Mouse (Mus musculus) megakaryocyte-erythroid progenitor cell, adult 5-6 weeks (primary cell): ENCODE data around the gene Ndel1. TPM values are rescaled to one million over a fixed set of nuclear protein-coding genes. Genes with fewer than 3 reads are reported as not detected.

ENCODE experiments used
- ATAC-seq: replicated peaks from 2 replicates; pipeline ENCODE4 v1.8.0; 2016; ENCODE audit warnings: mild to moderate bottlenecking, inconsistent platforms; ENCODE audit not compliant: severe bottlenecking, poor library complexity, low FRiP score, low TSS enrichment
- total RNA-seq, 2 experiments: library from RNA; stranded (forward) in 1 of 2; stranded (reverse) in 1 of 2; fragments of 200-1000, 215-1000 nt in 1 of 2; fragments of >200 nt in 1 of 2; fragmentation: Nextera tagmentation in 1 of 2; gene quantifications; 2 replicates each; pipeline ENCODE4 v1.2.3; 2014 to 2017

Ndel1 gene
- total RNA-seq, 2 experiments from 2014 or later = 22.5 to 45.6 TPM

DNA sequence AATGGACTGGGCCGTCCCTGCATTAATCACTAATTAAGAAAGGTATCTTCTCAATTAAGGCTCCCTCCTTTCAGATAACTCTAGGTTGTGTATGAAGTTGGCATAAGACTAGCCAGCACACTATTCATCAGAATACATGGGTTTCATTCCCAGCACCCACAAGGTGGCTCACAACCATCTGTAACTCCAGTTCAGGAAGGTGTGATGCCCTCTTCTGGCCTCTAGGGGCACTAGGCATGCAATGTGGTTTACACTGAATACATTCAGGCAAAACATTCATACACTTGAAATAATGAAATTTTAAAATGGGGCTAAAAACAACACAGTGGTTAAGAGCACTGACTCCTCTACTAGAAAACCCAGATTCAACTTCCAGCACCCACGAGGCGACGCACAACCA, 25.5 kb upstream of the Ndel1 start:
- peak; percentile 38 for ATAC-seq

DNA sequence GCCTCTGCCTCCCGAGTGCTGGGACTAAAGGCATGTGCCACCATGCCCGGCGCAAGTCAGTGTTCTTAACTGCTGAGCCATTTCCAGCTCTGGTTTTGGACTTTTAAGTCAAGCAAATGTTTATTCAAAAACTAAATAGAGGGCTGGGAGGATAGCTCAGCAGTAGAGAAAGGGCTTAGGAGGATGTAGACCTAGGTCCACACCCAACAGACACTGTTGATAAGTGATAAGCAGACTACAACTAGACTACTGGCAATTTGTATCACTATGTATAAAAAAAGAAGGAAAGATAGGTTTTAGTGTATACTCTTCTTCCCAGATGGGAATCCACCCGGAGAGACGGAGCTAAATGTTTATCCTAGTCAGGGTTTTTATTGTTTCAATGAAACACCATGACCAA, 24.6 kb upstream of the Ndel1 start:
- ATAC-seq = peak; percentile 53; the same call in 1 of the 2 replicates

DNA sequence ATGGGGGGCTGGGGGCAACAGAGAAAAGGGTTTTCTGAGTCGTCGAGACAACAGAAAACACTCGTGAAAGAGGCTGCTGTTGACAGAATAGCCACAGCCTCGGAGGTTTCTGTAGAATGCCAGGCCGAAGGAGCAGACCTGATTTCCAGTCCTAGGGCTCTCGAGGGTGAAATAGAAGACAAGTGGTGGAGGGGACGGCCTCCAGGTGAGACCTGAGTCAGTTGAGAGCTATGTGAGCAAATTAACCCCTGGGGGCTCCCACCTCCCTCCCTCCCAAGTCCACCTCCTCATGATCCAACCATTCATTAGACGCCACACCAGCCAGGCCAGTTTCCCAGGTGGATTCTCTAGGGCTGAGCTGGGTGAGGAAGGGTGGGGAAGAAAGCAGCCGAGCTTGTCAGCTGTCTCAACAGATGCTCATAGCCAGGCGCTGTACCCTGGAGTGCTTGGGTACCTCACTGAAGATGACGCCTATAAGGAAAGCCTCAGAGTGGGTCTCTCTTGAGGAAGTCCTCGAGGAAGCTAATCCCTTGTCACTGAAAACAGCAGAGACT, 22.3 kb upstream of the Ndel1 start:
- no peak for ATAC-seq

DNA sequence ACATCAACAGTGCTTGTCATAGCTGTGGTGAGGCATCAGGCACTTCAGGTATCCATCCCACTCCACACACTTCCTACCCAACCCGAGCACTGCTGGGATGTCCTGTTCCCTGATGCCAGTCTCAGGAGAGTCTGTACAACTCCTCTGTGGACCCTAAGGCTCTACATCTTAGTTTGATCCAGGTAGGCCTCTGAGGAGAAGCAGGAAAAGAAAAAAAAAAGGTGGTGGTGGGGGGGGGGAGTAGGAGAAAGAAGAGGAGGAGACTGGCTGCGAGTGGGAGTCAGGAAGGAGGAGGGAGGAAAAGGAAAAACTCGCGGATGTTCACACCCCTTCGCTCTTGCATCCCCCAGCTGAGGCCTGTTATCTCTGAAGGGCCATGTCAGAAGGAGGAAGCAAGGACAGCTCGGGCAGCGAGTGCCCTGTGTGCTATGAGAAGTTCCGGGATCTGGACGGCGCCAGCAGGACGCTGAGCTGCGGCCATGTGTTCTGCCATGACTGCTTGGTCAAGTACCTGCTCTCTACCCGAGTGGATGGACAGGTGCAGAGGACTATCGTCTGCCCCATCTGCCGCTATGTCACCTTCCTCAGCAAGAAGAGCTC, 20.7 kb upstream of the Ndel1 start:
- ATAC-seq = no peak

DNA sequence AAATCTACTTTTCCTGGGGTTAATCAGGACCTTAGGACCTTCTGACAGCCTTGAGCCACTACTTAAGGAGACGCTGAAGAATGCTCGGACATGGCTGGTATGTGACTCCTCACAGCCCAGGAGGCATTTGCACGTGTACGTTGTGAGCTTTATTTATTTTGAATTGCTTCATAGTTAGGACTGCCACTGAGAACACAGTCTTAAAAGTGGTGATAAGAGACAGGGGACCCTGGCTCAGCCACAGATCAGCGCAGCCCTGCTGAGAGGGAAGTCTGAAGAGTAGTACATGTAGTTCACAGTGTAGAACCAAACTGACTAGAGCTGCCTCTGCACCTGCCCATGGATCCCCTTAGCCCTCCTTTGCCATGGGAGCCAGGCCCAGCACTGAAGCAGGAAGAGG, 20.2 kb upstream of the Ndel1 start:
- 0 out of 2 replicates have a peak, but pooled peaks have one; percentile 35 for ATAC-seq

GRCm38 (mm10) chr11:68890625-68891024, 19.0 kb upstream of the Ndel1 start:
- no peak for ATAC-seq

DNA sequence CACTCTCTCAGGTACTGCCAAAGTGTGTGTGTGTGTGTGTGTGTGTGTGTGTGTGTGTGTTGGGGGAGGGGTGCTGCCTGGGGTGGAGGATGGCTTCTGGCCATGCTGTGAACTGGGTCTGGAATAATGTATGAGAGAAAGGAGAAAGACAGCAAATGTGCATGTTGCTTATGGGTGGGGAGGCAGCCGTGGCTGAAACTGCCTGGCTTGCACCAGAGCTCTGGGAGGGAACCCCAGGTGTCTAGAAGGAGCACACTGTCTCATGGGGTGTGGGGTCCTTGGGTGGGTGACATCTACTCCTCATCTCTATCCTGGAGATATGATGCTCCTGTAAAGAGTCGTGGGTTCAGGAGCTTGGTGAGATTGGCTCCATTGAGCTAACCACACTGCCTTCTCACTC, 17.0 kb upstream of the Ndel1 start:
- no peak for ATAC-seq

DNA sequence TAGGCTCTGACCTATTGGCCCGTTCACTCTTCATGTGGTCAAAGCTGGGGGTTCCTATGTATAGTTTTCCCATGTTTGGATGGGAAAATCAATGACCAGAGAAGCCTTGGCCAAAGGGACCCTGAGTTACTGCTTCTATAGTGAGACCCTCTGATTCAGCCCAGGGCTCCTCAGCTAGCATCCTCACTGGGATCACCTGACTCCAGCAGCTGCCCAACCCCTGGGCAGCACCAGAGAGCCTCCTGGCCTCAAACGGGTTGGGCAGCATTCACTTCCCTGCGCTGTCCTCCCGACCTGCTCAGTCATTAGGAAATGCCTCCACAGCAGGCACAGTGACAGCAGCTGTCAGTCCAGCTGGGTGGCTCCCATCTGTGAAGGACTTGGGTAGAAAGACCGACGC, 16.6 kb upstream of the Ndel1 start, which contains the start of gene Rnf222:
Gene Rnf222 (plus strand): TSS at position 301 of the 400 bp plus-strand sequence.
- ATAC-seq = no peak

GRCm38 (mm10) chr11:68886091-68886490, 14.4 kb upstream of the Ndel1 start:
- ATAC-seq = no peak

DNA sequence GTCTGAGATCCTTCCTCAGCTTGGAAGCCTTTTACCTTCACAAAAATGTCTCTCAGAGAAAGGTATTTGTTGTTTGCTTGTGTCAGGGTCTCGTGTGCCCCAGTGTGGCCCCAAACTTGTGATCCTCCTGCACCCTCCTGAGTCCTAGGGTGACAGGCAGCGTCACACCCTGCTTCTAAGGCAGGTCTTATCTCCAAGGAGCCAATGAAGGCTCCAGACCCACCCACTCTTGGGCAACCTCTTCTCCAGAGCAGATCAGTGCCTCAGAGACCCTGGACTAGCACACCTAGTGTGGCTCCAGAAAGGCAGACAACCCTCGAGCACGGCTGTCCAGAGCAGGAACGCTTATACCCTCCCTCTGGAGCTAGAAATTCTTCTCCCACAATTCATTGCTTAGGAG, 12.7 kb upstream of the Ndel1 start:
- peak; percentile 92 for ATAC-seq

- ATAC-seq = no peak
These were observed 12.2 kb upstream of the Ndel1 start for GRCm38 (mm10) chr11:68883843-68884242.

DNA sequence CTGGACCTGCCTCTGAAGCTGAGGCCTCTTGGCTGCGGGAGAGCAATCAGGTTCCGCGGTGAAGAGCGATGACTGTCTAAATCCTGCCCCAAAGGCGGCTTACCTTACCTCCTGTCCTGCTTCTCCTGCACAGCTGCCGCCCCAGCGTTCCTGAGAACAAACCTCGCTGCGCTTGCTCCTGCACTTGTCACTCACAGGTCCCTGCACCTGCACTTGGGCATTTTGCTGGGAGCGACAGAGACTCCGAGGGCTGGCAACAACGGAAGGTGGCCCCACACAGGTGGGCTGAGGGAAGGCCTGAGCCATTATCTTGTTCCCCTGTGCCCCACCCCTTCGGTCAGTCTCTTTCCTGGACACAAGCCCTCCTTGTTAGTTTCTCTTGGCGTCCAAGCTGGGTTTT, 10.4 kb upstream of the Ndel1 start:
- ATAC-seq = no peak

- peak; percentile 48; the same call in 1 of the 2 replicates for ATAC-seq
These were observed 7.2 kb upstream of the Ndel1 start for GRCm38 (mm10) chr11:68878811-68879210.

- peak; percentile 65; the same call in 1 of the 2 replicates for ATAC-seq
These were observed 3.2 kb upstream of the Ndel1 start for GRCm38 (mm10) chr11:68874841-68875240.

DNA sequence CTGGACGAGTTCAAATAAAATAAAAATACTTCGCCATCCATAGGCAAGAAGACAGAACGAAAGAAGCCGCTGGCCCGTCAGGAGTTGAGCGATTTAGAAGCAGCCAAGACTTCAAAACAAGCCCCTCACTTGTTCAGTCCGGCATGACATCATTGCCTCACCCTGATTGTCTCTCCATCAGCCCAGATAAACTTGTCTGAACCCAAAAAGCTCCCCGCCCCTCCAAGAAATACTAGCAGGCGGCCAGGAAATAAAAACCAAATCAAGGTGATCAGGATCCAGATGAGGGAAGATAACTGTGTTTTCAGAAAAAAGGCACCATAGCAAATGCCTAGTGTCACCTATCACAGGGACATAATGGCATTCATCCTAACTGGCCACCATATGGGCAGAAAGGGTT, 381 bp downstream of the Ndel1 start:
- no peak for ATAC-seq

DNA sequence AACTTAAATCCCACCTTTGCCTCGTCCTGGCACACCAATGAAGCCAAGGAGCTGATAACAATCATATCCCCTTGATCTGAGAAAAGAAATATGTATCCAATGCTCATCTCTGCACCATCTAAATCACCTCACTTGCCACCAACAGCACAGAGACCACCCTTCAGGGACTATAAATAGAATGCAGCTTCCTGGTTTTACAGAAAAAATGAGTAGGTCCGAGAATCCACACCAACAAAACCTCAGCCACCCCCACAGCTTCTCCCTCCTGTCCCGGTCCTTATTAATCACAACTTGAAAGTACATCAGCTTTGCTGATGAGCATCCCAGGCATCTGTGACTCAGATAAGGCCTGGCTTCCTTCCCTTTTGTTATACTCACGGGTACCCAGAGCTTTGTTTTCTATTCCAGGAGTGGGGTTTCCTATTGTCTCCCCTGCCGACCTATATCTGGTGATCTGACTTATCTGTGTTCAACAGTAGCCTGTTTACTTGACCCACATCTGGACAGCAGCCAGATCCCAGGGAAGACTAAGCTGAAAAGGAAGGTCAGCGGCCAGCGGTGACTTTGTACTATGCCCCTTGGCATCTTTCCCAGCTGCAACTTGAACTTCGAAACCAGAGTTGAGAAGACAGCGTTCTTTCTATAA, 7.0 kb downstream of the Ndel1 start:
- peak; percentile 45 for ATAC-seq

DNA sequence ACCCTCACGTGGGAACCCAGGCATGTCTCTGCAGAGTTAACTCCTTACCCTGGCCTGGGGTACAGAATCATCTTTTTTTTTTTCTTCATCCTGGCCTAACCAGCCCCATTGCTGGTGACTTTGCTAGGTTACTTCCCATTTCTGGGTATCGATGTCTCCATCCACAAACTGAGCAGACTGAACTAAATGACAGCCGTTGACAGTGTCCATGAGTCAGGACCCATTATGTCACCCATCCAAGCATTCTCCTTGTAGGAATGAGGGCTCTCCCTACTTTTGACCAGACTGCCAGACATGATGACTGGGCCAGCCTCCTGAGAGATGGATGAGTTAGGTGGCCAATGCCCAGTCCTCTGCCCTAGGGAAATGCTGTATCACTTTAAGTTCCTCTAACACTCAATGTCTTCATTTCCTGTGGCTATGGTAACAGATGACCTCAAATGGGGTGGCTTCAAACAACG, 8.0 kb downstream of the Ndel1 start:
- no peak; the same call in 1 of the 2 replicates for ATAC-seq

DNA sequence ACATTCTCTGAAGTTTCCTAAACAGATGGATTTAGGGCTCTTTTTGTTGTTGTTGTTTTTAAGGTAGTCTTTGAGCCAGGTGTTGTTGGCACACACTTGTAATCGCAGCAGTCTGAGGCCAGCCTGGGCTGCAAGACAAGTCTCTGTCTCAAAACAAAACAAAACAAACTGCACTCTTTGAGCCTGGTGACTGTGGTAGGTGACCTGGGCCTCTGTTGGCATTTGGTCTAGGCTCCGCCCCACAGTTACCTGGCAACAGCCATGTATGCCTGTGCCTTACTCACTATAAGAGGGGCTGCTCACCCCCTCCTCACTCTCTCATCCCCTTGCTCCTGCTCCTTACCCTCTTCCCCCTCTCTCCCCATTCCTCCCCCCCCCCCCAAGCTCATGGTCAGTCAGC, 9.4 kb downstream of the Ndel1 start:
- ATAC-seq = no peak

- no peak for ATAC-seq
These were observed 11.6 kb downstream of the Ndel1 start for GRCm38 (mm10) chr11:68859943-68860593.

GRCm38 (mm10) chr11:68857329-68857728, 14.3 kb downstream of the Ndel1 start:
- no peak for ATAC-seq
